Mouse (Mus musculus) adipocyte (in vitro differentiated cells): ENCODE data around the gene Tmem121.
A peak's percentile ranks its signal among the peaks of the same experiment; 100 is the strongest.

Experiments used
- DNase-seq: peaks from one replicate; pipeline ENCODE4 v3.0.0-alpha.2; 2016; ENCODE audit warnings: low spot score

Gene Tmem121

DNA sequence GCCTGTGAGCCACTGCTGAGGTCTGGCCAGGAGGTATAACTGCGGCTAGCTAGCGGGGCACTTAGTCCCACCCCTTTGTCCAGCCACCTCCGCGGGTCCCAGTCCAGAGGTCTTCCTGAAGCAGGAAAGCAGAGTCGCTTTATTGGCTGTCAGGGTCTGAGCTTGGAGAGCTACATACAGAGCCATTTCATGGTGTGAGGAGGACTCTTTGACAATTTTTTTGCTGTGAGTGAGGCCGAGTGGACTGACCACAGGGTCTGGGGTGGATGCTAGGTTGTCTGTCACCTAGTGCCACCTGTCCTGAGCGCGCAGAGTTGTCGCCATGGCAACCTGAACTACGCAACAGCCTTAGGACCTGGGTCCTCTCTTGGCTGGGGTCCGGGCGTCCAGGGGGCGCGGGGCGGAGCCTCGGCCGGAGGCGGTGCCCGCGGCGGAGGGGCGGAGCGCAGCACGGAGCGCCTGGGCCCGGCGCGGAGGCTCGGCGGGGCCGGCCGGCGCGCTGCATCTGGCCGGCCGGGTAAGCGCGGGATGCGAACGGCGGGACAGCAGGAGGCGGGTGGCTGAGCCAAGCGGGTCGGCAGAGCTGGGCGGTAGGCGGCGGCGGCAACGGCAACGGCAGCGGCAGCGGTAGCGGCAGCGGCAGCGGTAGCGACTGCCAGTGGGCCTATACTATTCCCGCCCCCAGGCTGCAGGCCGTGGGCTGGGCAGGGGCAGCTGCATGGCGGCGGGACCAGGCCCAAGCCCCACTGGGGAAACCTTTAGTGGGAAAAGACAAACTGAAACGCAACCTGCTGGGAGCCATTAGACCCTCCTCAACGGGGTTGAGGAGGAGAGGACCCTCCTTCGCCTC is at the start of gene Tmem121:
Gene Tmem121, plus strand, starts transcription at position 489 of the 850 bp plus-strand sequence.
- DNase-seq: no peak

DNA sequence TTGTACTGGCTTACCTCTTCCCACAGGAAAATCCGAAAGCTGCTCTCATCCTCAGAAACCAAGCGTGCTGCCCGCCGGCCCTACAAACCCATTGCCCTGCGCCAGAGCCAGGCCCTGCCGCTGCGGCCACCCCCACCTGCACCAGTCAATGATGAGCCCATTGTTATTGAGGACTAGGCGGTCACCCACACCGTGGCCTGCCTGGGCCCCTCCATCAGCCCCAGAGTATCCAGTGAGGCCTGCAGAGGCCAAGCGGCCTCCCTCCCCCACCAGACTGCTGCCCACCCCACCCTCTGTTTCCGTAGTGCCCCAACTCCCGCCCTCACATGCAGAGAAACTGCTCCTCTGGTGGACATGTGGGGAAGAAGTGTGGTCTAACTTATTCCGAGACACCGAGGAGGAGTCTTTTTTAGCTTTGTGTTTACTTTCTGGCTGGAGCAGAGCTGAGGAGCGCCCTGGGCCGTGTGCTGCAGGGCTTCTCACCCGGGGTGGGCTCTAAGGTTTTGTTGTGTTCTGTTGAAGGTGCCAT is 49.2 kb upstream of the Tmem121 start:
- DNase-seq: no peak

DNA sequence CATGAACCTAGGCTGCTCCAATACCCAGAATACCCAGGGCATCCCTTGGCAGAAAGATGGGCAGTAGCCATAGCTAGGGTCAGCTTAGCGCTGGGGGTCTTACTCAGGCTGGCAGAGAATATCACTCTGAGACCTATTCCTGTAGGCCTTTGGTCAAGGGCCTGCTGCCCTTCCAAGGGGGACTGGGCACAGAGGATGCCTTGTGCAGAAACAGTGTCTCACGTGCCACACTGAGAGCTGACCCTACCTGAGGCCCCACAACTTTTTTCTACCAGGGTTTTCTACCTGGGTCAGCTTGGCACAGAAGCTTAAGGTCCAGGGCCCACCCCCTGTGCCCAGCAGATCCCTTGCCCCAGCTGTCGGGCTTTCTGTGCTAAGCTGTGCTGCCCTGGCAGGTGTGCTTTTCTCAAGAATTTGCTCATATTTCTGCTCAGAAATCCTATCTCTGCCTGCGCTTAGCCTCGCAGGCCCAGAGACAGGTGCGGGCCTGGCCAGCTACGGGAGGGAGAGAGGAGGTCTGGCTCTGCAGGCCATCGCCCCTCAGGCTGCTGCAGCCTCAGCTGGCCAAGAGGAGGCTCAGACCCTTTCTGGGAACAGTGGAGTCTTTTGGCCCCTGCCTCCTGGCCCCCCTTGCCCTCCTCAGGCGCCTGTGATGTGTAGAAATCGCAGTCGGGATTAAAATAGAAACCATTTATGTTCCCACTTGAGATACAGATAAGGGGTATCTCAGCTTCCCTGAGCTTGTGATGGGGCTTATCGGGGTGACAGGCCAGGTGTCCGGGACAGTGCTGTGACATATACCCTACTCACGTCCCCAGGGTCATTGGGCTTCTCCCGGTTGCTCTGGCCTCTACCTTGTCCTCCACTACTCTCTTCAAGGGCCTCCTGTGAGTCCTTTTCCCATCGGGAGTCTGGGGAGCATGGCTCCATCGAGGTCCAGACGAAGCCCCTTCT is 48.2 kb upstream of the Tmem121 start:
- DNase-seq: no peak

DNA sequence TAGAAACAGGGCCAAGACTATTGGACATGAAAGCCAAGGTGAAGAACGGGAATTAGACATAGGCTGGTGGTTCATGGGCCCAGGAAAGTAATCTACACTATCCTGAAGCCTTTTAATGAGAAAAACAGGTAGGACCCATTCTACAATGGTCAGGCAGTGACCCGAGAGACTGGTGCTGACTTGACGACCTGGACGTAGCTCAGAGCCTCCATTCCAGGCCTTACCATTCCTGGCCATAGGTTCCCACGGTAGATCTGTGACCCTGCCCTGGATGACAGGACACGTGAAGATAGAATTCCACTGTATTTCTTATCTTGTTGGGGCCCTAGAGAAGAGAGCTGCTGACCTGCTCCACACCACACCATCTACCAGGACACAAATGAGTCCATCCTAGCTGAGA is 47.4 kb upstream of the Tmem121 start:
- DNase-seq: no peak

DNA sequence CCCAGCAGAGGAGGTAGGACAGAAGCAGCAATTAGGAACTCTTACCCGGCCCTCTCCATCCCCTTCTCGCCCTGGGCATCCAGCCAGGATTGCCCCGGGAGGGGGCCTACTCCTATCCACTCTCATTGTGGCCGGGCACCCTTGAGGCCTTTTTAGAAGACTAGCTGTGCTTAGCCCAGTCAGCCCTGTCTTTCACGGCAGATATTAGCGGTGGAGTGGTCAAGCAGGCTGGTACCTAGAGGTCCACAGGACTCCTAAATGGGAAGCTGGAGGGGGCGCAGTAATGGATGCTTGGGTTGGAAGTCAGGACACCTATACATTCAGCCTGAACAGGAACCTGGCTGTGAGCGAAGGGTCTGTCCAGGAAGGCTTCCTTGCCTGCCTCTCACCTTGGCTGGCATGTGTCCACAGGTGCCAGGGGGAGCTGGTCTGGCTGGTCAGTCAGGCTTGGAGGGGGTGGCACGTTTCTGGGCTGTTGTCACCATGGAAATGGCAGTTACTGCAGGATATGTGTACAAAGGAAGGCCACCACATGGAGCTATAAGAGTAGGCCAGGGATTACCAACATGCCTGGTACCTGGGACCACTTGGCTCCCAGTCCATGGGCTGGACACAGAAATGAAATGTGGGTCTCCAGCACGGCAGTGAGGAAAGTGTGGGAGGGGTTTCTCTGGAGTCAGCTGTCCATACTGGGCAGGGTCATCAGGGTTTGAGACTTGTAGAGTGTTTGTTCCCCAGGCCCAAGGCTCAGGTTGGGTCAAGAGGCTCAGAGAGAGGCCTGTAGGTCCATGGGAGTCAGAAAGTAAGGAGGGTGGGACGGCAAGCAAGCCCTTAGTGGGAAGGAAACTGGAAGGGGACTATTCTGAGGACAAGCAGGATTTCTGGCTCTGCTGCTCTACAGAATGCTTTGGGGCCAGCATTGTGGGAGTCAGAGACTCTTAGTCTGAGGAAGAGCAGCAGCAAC is 46.5 kb upstream of the Tmem121 start:
- no peak for DNase-seq

DNA sequence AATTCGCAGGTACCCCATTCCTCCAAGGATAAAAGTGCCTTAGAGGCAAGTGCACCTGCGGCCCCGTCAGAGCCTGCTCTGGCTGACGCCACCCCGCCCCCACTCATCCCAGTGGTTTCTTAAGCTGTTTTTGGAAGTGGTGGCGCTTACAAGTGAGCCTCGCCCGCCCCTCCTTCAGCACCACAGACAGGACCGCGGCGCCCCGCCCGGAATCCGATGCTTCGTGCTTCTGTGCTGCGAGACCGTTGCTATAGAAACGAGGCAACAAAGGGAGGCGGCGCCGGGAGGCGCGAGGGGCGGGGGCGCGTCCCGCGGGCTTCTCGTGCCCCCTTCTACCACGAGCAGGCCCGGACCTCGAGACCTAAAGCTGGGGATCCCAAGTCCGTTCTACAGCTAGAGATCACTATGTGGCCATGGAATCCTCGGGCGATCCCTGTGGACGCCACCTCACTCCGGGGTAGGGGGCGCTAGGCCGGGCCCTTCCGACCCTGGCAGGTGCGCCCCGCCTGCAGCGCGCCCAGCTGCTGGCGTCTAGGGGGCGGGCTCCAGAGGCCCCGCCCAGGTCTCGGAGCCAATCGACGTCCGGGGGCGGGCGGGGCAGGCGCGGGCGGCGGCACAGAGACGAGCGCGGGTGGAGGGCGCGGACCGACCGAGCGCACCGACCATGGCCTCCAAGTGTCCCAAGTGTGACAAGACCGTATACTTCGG is 45.7 kb upstream of the Tmem121 start, which contains the start of gene Crip2:
Gene Crip2, plus strand, starts transcription at position 329 of the 708 bp plus-strand sequence.
- DNase-seq: no peak

DNA sequence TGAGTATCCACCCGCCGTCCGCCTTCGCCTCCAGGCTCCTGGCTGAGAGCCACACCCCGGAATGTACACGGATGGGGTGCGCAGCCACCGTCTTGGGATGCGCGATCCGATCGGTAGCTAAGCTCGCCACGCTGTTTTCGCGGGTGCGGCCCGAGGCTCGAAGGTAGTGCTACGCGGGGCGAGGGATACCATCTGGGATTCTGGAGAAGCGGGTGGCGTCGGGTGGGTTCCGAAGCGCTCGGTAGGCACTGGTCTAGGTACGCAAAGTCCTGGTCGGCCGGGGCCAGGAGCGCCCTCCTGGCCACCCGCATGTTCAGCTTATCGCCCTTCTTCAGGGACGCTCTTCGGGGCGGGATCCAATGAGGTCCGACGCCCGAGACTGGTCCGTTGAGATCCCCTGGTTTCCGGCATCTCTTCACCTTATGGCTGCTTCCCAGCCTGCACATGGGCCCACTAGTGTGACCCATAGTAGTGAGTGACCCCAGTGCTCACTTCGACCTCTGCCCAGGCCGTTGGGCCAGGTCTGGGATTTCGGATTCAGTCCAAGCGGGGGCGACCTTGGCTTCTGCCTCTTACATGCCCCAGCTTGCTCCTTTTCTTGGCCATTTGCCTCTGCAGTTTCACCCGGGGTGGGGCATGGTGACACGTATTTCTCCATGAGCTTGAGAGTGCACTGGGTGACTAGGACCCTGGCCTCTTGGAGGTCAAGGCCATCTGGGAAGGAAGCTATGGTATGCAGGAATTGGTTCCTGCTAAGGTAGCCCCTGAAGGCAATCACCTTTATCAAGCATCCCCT is 44.9 kb upstream of the Tmem121 start:
- no peak for DNase-seq

DNA sequence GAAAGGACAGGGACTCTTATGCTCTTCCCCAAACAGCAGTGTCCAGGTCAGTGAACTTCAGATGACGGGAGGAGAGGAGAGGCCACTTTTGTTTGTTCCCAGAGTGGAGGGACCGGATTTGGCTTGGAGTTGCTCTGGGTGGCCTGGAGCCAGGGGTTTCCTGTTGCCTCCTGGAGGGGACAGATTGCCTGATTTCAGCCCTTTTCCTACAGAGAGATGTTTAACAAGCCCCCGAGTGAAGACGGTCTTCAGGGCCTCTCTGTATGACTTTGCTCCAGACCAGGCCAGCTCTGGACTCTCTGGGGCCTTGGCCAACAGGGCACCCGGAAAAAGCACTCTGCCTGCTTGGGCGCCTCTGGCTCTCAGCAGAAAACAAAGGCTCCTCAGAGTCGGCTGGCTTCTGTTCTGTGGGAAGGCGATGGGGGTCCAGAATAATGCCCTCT is 44.2 kb upstream of the Tmem121 start:
- DNase-seq: peak; percentile 57

DNA sequence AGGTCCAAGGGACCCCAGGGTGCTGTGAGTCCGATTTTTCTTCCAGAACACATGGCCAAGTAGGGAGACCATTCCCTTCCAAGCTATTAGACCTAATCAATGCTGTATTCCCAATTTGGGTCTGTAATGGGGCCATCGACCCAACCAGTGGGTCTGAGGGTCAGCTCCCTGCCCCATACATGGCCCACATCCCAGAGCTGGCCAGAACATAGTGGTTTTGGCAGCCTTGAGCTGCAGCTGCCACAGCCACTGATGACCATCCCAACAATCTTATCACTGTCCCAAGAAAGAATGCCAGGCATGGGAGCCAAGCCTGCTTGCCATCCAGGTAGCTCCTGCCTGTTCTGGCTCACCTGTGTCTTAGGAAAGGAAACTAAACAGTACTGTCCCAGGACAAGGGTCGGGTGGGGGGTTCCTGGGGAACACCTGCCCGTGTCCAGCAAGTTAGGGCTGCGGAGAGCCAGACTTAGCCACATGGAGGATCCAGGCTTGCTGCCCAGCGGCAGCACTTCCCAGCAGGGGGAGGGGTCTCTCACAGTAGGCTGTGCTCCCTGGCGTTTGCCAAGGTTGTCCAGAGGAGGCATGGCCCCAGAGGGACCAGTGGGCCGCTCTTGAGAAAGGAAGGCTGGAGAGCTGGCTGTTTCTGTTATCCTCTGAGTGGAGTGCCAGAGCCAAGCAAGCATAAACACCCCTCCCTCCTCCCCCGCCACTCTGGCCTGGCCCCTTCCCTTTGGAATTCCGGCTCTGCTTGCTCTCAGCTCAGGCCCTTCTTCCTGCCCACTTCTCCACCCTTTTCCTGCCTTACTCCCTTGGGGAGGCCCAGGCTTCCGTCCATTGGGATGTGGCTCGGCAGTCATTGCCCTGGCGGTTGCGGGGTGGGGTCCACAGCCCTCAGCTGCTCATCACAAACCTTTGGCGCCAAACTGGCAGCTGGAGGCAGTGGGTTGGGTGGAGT is 43.4 kb upstream of the Tmem121 start:
- peak; percentile 96 for DNase-seq

DNA sequence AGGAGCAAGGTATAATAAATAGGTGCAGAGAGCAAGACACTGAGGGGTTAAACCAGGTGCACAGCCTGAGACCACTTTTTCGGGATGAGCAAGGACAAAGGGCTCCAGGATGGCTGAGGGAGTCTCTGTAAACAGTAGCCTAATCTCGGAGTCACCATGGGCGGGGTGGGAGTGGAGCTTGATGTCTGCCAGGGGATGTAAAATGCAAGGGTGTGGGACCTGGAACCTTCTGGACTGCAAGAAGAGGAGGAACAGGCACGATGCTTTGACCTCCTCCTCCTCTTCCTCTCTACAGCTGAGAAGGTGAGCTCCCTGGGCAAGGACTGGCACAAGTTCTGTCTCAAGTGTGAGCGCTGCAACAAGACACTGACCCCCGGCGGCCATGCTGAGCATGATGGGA is 42.6 kb upstream of the Tmem121 start:
- no peak for DNase-seq

DNA sequence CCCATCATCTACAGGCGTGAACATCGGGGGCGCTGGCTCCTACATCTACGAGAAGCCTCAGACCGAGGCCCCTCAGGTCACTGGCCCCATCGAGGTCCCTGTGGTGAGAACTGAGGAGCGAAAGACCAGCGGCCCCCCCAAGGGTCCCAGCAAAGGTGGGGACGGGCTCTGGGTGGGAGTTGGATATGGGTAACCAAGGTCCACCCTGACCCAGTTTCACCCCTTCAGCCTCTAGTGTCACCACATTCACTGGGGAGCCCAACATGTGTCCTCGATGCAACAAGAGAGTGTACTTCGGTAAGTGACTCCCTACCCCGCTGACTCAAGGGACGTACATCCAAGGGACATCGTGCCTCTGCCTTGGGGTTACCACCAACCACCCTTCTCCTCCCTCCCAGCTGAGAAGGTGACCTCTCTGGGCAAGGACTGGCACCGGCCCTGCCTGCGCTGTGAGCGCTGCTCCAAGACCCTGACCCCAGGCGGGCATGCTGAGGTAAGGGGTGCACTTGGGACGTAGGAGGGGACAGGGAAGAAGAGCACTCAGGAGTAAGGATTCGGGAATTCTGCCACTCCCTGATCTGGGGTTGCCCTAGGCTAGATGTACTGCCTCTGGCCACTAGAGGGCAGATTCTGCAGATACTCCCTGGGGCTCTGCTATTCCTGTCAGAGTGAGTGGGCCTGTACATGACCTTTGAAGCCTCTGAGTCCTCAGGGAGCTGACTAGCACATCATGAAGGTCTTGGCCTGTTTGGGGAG is 41.6 kb upstream of the Tmem121 start:
- peak; percentile 66 for DNase-seq

DNA sequence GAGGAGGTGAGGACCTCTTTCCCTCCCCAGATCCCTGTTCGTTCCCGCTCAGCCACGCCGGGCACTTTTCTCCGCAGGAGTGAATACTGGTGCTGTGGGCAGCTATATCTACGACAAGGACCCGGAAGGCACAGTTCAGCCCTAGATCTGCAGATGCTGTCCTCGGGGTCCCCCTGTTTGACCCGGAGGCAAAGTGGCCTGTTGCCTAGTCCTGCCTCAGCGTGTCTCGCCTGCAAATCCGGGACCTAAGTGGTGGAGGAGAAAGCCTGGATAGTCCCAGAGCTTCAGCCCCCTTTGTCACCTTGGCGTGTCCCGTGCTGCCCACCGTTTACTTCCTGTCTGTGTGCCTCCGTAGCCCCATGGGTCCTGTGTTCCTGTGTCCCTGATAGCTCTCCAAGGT is 40.8 kb upstream of the Tmem121 start:
- no peak for DNase-seq

DNA sequence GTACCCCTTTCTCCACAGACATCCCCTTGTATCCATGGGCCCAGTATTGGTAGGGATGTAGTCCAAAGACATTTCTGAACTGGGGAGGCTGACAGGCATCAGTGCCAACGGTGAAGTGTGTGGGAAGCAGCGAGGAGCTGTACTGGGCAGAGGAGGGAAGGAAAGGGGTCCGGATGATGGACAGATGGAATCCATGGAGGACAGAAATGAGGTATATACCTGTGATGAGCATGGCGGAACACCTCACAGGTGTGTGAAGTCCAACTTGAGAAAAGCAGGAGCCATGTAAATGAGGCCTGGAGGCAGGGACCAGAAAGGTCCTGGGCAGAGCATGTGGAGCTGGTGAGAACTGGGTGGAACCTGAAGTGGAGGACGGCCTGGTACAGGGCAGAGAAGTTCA is 40.1 kb upstream of the Tmem121 start:
- DNase-seq: no peak

DNA sequence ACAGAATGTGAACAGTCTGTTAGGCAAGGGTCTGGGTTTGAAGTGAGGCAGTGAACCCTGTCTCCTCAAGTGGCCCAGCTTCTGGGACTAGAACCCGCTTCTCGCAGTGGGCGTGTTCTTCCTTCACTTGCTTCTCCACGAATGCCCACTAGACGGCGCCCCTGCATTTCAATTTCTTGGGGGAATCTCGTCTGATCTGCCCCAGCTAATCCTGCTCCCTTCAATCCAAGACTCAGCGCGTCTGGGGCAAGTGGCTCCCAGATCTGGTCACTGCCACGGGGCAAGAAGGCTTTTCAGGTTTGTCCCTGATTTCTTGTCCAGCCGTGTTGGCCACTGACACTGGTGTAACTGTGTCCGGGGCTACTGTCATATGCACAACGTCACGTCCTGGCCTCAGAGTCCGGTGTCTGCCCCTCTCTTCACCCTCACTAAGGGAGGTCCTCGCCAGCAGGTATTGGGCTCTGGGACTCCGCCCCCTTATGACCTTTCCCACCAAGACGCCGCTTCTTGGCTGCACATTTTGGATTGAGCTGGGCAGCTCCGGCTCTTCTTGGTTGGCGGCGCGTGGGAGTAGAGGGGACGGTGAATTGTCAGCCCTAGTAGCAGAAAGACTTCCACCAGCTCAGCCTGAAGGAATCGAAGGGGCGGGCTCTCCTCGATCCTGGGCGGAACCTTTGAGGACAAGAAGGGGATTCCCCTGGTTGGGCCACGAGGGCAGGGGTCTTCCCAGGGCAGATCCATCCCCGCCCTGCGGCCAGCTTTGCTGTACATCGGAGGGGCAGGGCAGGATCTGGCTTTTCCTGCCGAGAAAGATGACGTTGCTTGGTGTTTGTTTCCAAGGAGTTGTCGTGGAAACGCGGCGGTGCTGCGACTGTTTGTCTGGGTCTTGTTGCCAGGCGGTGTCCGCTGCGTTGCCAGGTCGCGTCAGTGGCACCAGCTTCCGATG is 39.3 kb upstream of the Tmem121 start, which contains the start of gene Crip1:
Gene Crip1, plus strand, starts transcription at position 205 of the 946 bp plus-strand sequence.
- DNase-seq: no peak

DNA sequence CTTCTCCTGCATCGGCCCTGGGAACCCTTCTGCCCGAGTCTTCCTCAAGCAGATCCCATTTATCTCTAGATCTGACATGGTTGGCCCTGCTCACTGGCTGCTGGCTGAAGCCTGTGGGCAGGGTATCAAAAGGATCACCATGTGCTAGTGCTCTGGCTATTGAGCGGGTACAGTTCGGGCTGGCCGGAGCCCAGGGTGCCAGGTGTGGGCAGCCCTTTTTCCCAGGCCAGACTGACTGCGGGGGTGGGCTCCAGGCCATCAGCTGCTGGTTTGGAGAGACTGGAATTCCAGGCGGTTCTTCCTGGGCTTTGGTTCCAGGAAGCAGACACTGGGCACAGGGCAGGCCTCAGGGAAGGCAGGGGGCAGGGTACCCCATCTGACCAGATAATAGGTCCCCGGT is 38.2 kb upstream of the Tmem121 start:
- no peak for DNase-seq

DNA sequence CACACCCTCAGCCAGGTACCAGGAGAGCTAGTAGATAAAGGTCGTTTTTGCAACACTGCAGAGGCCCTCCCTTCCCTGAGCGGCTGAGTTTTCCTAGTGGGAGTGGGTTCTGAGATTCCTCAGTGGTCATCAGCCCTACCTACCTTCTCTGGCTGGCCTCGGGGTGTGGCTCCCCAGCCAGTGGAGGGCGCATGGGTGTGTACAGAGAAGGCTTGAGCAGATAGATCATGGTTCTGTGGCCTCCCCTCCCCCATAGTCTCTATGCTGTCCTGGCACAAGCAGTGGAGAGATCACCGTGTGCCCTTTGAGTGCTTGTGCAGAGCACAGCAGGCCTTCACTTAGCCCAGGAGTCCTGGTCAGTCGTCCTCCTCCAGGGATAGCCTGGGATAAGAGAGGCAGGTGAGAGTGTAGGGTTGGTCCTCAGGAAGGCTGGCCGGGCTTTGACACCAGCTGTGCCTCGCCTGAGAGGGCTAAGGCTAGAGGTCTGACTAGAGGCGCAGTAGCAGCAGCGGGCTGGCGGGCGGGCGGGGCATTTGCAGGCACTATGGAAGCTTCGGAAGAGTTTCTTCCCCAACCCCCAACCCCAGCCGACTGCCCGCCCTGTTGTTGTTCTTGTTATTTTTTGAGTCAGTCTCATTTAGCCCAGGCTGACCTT is 37.2 kb upstream of the Tmem121 start:
- no peak for DNase-seq
